Mouse (Mus musculus) olfactory bulb, adult 2 months (tissue): Measurements from ENCODE around the gene Rab27a.

Source experiments
- CTCF ChIP-seq: fragments of 200-500 bp; IDR thresholded peaks from 2 replicates; pipeline ENCODE4 v1.5.1; 2012; ENCODE audit warnings: low read depth, mild to moderate bottlenecking, low read length, moderate library complexity; ENCODE audit not compliant: insufficient read depth
- POLR2A ChIP-seq: fragments of 200-500 bp; IDR thresholded peaks from 2 replicates; pipeline ENCODE4 v1.6.1; 2012; ENCODE audit warnings: mild to moderate bottlenecking, low read depth, low read length, moderate library complexity; ENCODE audit not compliant: insufficient read depth

- TF ChIP-seq CTCF (no peak), POLR2A (no peak)
Measured at GRCm38 (mm10) chr9:73033406-73033805, 11.2 kb upstream of the Rab27a start.
